Mouse (Mus musculus) erythroblast, embryonic 14.5 days (primary cell): Measurements from ENCODE around the gene Npas1.

ENCODE experiments used
- GATA1 ChIP-seq: IDR thresholded peaks from 2 replicates; pipeline ENCODE4 v1.6.1; 2012; ENCODE audit warnings: low read length, inconsistent platforms, mixed read lengths
- TAL1 ChIP-seq: IDR thresholded peaks from 3 replicates; pipeline ENCODE4 v1.6.1; 2012; ENCODE audit warnings: low read length, inconsistent platforms, mixed read lengths

DNA sequence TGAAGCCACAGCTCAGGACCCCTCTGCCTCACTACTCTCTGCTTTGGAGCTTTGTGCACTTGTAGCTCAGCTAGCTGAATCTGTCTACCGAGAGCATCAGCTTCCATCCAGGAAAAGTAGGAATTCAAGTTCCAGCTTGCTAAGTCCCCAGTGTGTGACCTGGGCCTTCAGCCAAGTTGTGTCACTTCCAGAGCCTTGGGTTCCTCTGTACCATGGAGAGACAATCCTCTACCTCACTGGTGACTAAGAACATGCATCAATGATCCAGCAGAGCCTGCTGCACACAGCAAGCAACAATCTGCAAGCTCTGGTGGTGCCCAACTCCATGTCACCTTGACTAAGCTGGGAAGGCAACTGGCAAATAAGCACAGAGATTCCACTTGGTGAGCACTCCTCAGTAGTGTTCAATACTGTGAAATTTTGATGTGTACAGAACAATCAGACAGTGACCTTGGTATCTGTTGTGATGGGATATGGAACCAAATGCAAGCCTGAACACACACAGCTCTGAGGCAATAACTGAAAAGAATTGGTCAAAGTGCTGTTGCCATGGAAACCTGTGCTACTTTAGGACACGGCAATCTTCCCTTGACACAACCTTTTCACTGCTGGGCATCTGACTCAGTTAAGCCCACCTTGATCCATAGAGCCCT, 27.2 kb upstream of the Npas1 start:
- TF ChIP-seq TAL1 (no peak), GATA1 (no peak)
